Mouse (Mus musculus) urinary bladder, postnatal 10 days (tissue): ENCODE measurements around the gene Mrgprd.

Source experiments
- DNase-seq: peaks from one replicate; pipeline ENCODE4 v3.0.0; 2022; ENCODE audit warnings: low spot score

The Mrgprd gene

DNA sequence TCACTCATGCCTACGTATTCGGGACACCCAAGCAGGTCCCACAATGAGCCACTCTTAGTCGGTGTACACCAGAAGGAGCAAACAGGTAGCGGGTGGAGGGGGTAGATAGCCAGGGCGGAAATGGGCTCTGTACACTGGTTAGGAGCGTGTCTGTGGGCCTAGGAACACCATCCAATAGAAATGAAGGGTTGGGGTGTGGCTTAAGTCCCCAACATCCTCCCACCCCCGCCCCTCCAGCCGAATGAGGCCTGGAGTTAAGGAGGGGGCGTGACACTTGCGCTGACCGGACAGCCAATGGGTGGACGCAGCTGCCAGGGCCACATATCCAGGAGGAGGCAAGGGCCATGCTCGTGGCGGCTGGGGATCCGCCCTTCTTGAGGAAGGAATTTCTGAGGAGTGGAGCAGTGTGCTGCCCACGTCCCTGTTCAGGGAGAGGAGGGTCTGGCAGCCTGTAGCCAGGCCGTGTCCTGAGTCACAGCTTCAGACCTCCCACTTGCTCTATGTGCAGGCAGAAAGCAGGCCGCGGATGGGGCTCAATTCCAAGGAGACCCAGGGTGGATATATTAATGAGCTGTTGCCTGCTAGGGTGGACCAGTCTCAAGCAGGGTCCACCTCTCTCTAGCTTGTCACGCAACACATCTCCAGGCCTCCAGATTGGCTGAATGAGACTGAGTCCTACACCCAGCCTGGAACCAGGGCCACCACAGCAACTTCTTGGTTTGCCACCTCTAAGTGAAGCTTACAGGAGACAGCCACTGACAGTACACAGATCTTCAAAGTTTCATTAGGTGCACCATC is 11.9 kb upstream of the Mrgprd start:
- DNase-seq = no peak

DNA sequence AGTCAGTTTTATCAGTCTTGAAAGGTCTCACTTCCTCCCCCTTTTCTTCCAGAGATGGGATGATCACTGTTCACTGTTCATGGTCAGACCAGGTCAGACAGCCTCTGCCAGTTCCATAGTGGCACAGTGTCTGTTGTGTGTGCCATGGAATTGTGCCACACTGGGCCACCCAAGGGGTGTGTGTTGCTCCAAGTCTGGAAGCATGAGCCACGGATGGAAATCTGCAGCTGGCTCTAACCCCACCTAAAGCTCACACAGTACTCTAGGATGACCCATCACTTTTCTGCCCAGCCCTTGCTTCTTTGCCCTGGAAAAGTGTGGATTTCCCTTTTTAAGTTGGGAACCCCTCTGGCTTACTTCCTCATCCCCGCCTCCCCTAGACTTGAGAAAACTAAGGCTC is 10.5 kb upstream of the Mrgprd start:
- no peak for DNase-seq

DNA sequence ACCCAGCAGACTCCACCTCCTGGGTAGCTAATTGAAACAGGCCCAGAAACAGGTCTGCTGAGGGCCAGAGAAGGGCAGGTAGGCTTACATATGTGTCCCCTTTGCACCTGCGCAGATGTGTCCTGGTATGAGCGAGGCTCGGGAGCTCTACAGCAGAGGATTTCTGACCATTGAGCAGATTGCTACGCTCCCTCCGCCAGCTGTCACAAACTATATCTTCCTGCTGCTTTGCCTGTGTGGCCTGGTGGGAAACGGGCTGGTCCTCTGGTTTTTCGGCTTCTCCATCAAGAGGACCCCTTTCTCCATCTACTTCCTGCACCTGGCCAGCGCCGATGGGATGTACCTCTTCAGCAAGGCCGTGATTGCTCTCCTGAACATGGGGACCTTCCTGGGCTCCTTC is 7.0 kb upstream of the Mrgprd start:
- DNase-seq = no peak

DNA sequence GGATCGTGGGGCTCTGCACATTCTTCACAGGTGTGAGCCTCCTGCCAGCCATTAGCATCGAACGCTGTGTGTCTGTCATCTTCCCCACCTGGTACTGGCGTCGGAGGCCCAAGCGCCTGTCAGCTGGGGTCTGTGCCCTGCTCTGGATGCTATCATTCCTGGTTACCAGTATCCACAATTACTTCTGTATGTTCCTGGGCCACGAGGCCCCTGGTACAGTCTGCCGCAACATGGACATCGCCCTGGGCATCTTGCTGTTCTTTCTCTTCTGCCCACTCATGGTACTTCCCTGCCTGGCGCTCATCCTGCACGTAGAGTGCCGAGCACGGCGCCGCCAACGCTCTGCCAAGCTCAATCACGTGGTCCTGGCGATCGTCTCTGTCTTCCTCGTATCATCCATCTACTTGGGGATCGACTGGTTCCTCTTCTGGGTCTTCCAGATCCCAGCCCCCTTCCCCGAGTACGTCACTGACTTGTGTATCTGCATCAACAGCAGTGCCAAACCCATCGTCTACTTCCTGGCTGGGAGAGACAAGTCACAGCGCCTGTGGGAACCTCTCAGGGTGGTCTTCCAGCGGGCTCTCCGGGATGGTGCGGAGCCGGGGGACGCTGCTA is 6.5 kb upstream of the Mrgprd start:
- DNase-seq = no peak

DNA sequence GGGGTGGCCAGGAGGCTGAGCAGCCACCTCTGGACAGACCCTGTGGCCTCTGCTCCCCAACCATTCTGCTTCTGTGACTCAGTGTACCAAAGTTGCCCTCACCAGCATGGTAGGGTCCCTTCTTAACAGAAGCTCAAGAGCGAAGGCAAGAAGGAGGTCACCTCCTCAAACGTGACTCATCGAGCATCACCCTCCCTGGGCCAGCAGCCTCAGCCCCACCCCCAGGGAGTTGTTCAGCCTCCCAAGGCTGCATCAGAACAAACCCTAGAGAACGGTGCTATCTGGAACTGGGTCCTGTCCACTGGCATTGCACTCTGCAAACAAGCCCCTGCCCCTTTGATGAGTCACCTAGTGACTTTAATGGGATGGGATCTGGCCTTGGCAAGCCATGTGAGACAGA is 5.8 kb upstream of the Mrgprd start:
- no peak for DNase-seq

DNA sequence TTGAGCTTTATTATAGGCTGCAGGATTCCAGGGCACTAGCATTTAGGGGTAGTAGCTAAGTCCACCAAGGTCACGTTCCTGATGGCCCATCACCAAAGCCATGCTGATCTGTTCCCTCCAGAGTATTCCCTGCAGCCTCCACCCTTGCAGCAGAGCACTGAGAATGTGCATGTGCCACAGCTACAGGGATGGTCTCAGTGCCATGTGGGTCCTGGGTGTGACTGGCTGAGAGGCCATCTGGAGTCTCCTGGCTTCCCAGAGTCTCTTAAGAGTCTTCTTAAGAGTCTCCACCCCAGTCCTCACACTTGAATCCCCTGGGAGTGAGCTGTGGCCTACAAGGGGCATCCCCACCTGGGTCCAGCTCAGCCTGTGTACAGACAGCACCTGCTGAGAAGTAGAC is 4.8 kb upstream of the Mrgprd start:
- DNase-seq = no peak

DNA sequence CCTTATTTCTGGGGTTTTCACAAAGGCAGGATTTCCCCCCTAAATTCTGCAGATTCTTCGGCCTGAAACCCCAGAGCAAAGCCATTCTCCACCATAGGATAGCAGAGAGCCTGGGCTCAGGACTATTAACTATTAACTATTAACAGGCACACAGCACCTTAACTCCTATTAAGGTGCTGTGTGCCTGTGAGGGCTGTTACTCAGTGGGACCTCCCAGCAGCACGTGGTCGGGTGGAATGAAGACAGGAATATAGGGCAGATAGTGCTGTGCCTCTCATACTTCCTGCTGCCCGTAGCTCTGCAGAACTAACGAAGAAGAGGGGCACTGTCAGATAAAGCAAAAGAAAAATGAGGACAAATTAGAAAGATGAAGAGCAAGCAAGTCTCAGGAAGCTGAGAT is 4.1 kb upstream of the Mrgprd start:
- DNase-seq = no peak

DNA sequence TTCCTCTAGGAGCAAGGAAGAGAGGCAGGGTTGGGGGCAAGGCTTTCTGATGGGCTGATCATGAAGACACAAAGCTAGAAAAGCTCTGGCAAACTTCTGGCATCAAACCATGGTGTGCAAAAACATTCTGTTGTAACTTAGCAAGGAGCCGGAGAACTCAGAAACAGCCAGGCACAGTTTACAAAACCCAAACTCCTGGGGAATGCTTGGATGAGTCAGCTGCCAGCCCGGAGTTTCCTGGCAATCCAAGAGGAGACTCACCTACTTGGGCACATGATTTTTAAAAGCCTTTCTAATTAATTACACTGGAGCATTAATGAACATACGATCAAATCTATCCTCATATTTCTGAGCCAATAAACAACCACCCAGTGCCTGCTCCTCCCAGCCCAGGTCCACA is 2.5 kb upstream of the Mrgprd start:
- DNase-seq = no peak

DNA sequence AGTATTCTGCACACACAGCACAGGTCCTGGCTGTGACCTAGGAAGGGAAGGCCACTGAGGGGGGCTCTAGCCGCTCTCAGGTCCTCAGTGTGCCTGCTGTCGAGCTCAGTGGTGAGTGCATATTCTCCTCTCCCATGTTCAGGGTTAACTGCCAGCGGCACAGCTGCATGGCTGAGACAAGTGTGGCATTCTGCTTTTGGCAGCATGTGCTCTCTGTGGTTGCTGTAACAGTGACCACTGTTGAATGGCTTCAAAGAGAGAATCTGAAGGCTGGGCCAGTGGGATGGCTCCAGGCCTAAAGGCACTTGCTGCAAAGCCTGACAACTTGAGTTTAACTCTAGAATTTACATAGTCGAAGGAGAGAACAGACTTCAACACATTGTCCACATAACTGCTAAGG is 2.9 kb downstream of the Mrgprd start:
- DNase-seq = no peak

DNA sequence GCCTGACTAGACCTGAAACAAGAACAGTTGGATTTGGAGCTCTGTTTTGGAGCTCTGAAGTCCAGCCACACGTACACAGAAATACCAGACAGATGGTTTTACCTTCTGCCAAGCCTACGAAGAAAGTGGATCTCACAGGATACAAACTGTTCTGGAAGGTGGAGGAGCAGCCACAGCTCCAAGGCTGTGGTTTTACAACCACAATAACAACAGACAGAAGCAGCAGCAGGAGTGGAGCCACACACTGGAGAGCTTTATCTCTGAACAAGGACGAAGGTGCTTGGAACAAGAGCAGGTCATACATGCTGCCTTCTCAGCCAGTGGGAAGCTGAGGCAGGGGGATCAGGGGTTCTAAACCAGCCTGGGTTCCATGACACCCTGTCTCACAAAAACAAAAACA is 4.8 kb downstream of the Mrgprd start:
- no peak for DNase-seq

DNA sequence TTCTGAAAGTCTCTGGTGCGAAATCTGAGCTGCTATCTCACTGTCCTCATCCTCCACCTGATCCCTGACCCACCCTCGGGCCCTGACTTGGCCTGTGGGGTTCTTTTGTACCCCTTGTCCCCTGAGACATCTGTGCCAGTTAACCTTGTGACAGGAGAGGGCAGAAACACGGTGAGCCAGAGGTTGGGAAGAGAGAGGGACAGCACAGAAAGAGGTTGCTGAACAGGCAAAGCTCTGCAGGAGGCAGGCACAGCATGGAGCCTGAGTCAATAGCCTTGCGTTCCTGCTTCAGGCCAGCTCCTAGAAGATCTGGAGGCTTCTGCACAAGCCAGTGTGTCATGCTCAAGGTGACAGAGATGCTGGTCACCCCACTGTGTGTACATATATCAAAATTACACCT is 9.0 kb downstream of the Mrgprd start:
- no peak for DNase-seq

DNA sequence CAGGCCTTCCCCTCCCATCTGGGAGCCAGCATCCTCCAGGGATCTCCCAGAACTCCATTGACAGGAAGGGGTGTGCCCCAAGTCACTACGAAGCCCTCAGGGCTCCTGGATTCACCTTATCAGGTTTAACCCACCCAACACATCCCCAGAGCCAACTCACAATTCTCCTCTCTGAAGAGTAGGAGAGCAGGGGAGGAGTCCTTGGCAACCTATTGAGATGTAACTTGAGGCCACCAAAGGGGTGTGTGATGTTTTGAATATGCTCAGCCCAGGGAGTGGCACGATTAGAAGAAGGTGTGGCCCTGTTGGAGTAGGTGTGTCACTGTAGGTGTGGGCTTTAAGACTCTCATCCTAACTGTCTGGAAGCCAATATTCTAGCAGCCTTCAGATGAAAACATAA is 11.1 kb downstream of the Mrgprd start:
- no peak for DNase-seq

DNA sequence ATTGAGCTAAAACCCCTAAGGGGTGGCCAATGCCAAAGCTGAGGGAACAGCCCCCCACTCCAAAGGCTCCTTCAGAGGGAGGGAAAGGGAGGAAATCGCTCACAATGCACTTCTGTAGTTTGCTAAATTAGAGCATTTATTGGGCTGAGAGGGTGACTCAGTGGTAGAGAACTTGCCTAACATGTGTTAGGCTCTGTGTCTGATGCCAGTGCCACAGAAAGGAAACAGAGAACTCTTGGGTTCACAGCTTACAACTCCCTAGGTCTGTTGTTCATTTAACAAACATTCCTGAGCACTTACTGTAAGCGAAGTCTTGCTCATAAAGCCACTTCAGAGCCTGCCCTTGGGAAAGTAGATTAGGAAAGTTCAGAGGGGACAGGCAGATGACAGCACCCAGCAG is 15.3 kb downstream of the Mrgprd start:
- no peak for DNase-seq

DNA sequence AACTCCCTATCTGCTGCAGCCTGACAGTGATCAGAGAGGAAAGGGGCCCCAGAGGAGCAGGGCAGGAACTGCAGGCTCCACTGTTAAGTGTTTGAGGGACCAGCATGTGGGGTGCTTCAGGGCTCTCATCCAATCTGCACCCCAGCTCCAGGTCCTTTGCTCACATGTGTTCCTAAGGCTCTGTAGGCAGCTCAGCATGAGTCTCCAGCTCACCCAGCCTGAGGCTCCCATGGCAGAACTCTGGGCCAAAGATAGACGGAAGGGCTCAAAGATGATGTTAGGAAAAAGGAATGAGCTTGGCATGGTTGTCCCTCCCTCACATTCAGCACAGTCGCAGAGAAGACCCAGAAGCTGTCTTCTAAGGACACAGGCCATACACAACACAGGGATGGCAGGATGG is 16.0 kb downstream of the Mrgprd start:
- DNase-seq = no peak

DNA sequence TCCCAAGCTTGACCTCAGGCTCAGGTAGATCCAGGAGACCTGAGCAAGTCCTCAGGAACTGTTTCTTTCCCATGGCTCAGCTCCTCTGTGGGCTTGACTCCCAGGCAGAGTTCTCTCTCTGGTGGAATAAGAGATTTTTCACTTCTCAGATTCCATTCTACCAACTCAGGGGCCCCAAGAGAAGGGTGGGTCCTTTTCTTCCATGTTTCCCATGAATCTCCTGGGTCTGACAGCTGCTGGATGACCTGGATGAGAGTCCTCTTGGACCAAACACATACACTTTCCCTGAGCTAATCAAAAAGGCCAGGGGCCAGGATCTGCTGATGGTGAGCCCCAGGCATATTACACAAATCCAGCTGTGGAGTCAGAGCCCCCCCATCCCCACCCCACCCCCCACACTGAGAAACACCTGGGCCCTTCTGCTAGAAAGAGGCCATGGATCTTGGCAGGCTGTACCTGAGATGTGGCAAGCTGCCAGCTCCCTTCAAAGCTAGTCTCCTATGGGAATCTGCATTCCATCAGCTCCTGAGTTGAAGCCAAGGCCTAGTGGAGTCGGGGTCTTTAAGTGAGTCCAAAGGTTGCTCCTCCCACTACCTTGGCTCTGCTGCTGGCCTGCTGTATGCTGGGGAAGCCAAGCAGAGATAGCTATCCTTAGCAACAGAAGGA is 17.9 kb downstream of the Mrgprd start:
- DNase-seq = no peak

DNA sequence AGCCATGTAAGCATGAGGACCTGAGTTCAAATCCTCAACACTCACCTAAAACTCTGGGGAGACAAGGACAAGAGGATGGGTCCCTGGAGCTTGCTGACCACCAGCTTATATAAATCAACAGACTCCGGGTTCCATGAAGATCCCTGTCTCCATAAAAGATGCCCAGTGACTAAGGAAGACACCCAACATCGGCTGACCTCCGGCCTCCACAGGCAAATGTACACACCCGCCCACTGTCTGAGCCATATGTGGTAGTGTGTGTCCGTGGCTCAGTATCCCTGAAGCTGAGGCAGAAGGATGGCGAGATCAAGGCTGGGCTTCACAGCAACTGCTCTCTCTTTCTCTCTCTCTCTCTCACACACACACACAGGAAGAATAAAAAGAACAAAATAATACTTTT is 19.3 kb downstream of the Mrgprd start:
- DNase-seq = no peak

DNA sequence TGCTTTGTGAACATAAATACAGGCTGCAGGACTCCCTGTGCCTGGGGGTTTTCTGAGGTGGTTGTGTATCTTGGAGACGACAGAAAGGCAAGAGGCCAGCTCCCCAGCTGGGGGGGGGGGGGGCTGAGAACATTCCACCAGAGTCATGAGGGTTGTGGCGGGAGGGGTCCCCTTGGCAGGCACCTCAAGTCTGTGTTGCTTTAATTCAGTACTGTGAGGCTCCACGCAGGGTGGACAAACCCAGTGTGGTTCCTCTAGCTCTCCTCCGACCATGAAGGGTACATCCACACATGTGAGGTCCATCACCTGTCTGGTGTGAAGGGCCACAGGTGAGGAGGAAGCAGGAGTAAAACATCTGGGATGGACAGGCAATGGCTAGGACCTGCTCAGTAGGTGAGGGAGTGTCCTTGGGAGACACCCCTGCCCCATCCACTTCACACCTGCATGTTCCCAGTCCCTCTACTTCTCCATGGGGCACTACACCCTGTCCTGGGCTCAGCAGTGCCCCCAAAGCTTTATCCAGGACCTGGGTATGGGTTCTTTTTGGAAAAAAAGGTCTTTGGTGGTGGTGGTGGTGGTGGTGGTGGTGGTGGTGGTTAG is 19.9 kb downstream of the Mrgprd start:
- no peak for DNase-seq

DNA sequence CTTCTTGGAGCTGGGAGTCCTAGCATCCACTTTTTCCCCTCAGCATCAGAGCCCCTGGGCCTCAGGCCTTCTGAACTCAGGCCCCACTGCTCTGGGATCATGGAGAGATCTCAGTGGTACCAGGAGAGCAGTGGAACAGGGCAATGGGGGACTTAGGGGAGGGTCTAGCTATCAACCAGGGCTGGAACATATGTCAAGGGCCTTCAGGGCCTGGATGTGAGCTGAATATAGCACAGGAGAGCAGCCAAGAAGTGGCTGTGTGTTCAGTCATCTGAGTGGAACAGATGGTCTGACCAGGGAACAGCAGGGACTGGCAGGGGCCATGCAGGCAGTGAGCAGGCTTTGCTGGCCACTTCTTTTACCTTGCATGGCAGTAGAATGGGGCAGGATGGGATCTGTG is 20.6 kb downstream of the Mrgprd start:
- no peak for DNase-seq

DNA sequence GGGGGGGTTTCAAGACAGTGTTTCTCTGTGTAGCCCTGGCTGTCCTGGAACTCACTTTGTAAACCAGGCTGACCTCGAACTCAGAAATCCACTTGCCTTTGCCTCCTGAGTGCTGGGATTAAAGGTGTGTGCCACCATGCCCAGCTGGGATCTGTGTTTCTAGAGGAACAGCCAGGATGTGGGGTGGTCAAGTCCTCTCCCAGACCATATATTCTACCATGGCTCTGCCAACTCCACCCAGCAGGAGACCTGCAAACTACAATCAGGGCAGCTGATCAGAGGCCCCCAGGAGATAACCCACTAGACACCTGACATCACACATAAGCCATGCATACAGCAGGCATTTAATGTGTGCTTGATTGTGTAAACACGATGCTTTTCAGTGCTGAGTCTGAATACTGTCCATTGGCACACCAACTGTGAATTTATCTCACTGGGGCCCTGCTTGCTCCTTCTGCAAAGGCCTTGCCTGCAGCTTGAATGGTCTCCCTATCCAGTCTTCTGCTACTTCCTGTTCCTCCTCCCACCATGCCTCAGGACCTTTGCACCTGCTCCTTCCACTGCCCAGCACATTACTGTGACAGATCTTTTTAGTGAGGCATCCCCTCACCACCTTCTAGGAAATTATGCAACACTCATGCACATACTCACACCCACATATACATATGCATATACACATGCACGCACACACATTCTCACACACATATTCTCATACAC is 21.1 kb downstream of the Mrgprd start:
- DNase-seq = no peak

DNA sequence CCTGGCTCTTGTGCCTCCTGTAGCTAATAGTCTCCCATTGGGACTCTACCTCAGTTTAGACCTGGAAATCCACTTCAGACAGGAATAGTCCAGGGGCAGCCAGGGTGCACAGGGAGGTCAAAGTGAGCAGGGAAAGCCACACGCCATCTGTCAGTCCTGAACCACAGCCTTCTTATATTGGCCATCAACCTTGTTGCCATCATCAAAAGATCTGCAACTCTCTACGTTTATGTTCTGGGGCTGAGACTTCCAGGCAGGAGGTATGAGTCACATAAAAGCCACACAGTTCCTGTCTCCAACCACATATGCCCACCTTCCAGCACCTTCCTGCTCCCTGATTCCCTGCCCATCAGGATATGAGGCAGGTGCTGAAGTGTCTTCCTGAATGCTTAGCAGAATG is 23.3 kb downstream of the Mrgprd start:
- DNase-seq = no peak

DNA sequence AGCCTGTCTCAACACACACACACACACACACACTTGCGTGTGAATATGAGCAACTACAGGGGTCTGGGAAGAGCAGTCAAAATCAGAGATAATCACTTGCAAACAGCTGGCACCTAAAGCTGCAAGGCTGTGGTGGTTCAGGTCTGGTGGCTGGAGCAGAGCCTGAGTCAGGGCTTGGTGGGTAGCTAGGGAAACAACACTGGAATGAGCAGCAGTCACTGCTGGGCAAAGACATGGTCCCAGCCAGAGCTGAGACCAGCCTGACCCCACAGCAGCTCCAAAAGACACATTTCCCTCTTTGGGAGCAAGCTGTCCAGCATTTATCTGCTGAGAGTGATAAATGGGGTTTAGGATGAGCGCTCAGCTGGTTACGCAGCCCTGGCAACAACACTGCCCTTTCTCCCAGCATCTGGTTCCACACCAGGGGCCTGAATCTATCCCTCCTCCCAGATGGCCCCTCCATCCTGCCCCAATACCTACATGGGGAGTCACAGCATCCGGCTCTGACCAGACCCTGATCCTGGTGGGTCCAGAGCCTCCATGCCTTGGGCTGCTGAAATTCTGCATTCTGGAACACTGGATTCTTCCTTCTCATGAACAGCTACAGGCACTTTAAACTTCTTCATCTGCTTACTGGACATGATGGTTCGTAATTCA is 25.7 kb downstream of the Mrgprd start:
- DNase-seq = no peak
